In genomic region chr14:100558378-100558777, GRCm38 (mm10) we compare ENCODE assay signal across 9 mouse cellular contexts.
DNase-seq lines count a peak whose midpoint lies in the region; ATAC-seq and TF ChIP-seq lines count a peak whose summit lies in the region.
"Had no signal": no experiment of that assay in that cellular context is flagged by ENCODE, and none has a peak within 500 bp of the region (broad histone marks: within the 10 kb centered on the region; RNA-seq: fewer than 3 reads in every experiment).

No protein-coding gene starts in this region.

- H3K9ac ChIP-seq in intestine, embryonic 14.5 days (ENCODE audit: low read length): no peak overlapping the region
- no peak overlapping the region for H3K9ac ChIP-seq in intestine, postnatal 0 days (ENCODE audit: low read depth, low read length)
- no peak overlapping the region for H3K9ac ChIP-seq in hindbrain, postnatal 0 days (replicated peaks; ENCODE audit: low read length)
- H3K9ac ChIP-seq in midbrain, embryonic 16.5 days (ENCODE audit: low read depth, low read length): no peak overlapping the region

- H3K27me3 ChIP-seq in intestine, embryonic 14.5 days (replicated peaks; ENCODE audit: control insufficient read depth, insufficient read depth, low read length): no peaks in the 10 kb centered on the region
- H3K27me3 ChIP-seq in intestine, postnatal 0 days (replicated peaks; ENCODE audit: control insufficient read depth, insufficient read depth, low read length): no peaks in the 10 kb centered on the region
- no peaks in the 10 kb centered on the region for H3K27me3 ChIP-seq in hindbrain, postnatal 0 days (ENCODE audit: insufficient read depth, low read length)
- H3K27me3 ChIP-seq in midbrain, embryonic 16.5 days (ENCODE audit: control insufficient read depth, insufficient read depth, low read depth, low read length): no peaks in the 10 kb centered on the region
- H3K27me3 ChIP-seq: CH12.LX had no signal

- intact Hi-C loops in gastrocnemius, postnatal 14 days (cut with DNase I; ENCODE audit: low total_unique reads): no loop called here

- TF ChIP-seq CTCF in intestine, postnatal 0 days (IDR thresholded peaks at IDR 0.05; ENCODE audit: low read depth): no peak
- no peak for TF ChIP-seq CTCF in hindbrain, postnatal 0 days (IDR thresholded peaks at IDR 0.05; ENCODE audit: low read depth)

- no peak for ATAC-seq in intestine, embryonic 14.5 days (replicated peaks; ENCODE audit: low FRiP score, low TSS enrichment, low read depth)
- ATAC-seq in intestine, postnatal 0 days: no peak
- 0 out of 2 replicates have a peak, but pooled peaks have one; percentile 43 for ATAC-seq in hindbrain, postnatal 0 days
- ATAC-seq in midbrain, embryonic 16.5 days: no peak; the same call in 1 of the 2 replicates
- ATAC-seq in erythroblast, adult 5-6 weeks (replicated peaks; ENCODE audit: low FRiP score, poor library complexity, severe bottlenecking): no peak
- ATAC-seq in cerebellum, adult (ENCODE audit: insufficient number of reproducible peaks, low FRiP score, low TSS enrichment): no peak

- WGBS in intestine, embryonic 14.5 days: 11% methylated on average over 4 of the region's 4 CpGs
- whole genome bisulfite sequencing in intestine, postnatal 0 days: 21% methylated on average over 4 of the region's 4 CpGs
- 8% methylated on average over 4 of the region's 4 CpGs for WGBS in hindbrain, postnatal 0 days
- 5% methylated on average over 4 of the region's 4 CpGs for WGBS in midbrain, embryonic 16.5 days

- H3K9me3 ChIP-seq in intestine, embryonic 14.5 days (ENCODE audit: control insufficient read depth, low read length): no peaks in the 10 kb centered on the region
- no peaks in the 10 kb centered on the region for H3K9me3 ChIP-seq in intestine, postnatal 0 days (ENCODE audit: control insufficient read depth)
- no peaks in the 10 kb centered on the region for H3K9me3 ChIP-seq in hindbrain, postnatal 0 days (ENCODE audit: low read length)
- no peaks in the 10 kb centered on the region for H3K9me3 ChIP-seq in midbrain, embryonic 16.5 days (replicated peaks; ENCODE audit: control insufficient read depth, low read length, poor library complexity, severe bottlenecking)

- H3K4me2 ChIP-seq in intestine, embryonic 14.5 days (ENCODE audit: low read length): 0 out of 2 replicates have a peak overlapping the region, but pooled peaks have one; percentile 11
- H3K4me2 ChIP-seq in intestine, postnatal 0 days (replicated peaks; ENCODE audit: low read depth): no peak overlapping the region
- H3K4me2 ChIP-seq in hindbrain, postnatal 0 days (ENCODE audit: low read depth, low read length): no peak overlapping the region
- 0 out of 2 replicates have a peak overlapping the region, but pooled peaks have one; percentile 16 for H3K4me2 ChIP-seq in midbrain, embryonic 16.5 days (ENCODE audit: low read length)

- no peaks in the 10 kb centered on the region for H3K4me1 ChIP-seq in intestine, embryonic 14.5 days (replicated peaks; ENCODE audit: control insufficient read depth, insufficient read depth, low read length)
- no peaks in the 10 kb centered on the region for H3K4me1 ChIP-seq in intestine, postnatal 0 days (replicated peaks; ENCODE audit: control insufficient read depth, insufficient read depth, low read length)
- H3K4me1 ChIP-seq in hindbrain, postnatal 0 days (ENCODE audit: insufficient read depth, low read length): 0 out of 2 replicates have a peak, but pooled peaks cover 5% of the 10 kb centered on the region
- peaks cover 5% of the 10 kb centered on the region for H3K4me1 ChIP-seq in midbrain, embryonic 16.5 days (ENCODE audit: control insufficient read depth, insufficient read depth, low read length)

- H3K27ac ChIP-seq in intestine, embryonic 14.5 days (ENCODE audit: low read depth): no peak overlapping the region
- H3K27ac ChIP-seq in intestine, postnatal 0 days (ENCODE audit: low read depth, low read length): no peak overlapping the region
- H3K27ac ChIP-seq in hindbrain, postnatal 0 days: no peak overlapping the region
- H3K27ac ChIP-seq in midbrain, embryonic 16.5 days (ENCODE audit: low read length): no peak overlapping the region

- DNase-seq in intestine, embryonic 14.5 days (ENCODE audit: low spot score): peak; percentile 81
- peak; percentile 64 for DNase-seq in adrenal gland, postnatal 14 days
- DNase-seq in gastrocnemius, postnatal 14 days: peak; percentile 86
- DNase-seq in hindbrain, postnatal 0 days (ENCODE audit: low spot score): peak; percentile 74

- no peak overlapping the region for H3K4me3 ChIP-seq in intestine, embryonic 14.5 days (ENCODE audit: low read depth, low read length)
- H3K4me3 ChIP-seq in intestine, postnatal 0 days (ENCODE audit: low read depth, low read length): no peak overlapping the region
- no peak overlapping the region for H3K4me3 ChIP-seq in hindbrain, postnatal 0 days (ENCODE audit: low read length)
- no peak overlapping the region for H3K4me3 ChIP-seq in midbrain, embryonic 16.5 days (ENCODE audit: low read depth, low read length)

- no peaks in the 10 kb centered on the region for H3K36me3 ChIP-seq in intestine, embryonic 14.5 days (ENCODE audit: control insufficient read depth, insufficient read depth, low read length)
- no peaks in the 10 kb centered on the region for H3K36me3 ChIP-seq in intestine, postnatal 0 days (ENCODE audit: control insufficient read depth, insufficient read depth)
- H3K36me3 ChIP-seq in hindbrain, postnatal 0 days (ENCODE audit: insufficient read depth, low read length): no peaks in the 10 kb centered on the region
- no peaks in the 10 kb centered on the region for H3K36me3 ChIP-seq in midbrain, embryonic 16.5 days (ENCODE audit: control insufficient read depth, insufficient read depth, low read length)

Comparison
In these comparisons a context has a peak if more than half of its experiments do, and no peak if none do; other contexts are left out.
1. H3K4me2 ChIP-seq: peak in intestine, embryonic 14.5 days (single experiment) and midbrain, embryonic 16.5 days (single experiment); none in intestine, postnatal 0 days (single experiment) and hindbrain, postnatal 0 days (single experiment).
2. Peak in every context shown above with its lines, with median percentiles within 50 percentile points of each other: DNase-seq.